Mouse (Mus musculus) heart, postnatal 0 days (tissue): Measurements from ENCODE around the gene Ackr1.

Source experiments
- CTCF ChIP-seq: IDR thresholded peaks from 2 replicates; pipeline ENCODE4 v1.5.1; 2016; ENCODE audit warnings: antibody characterized with exemption, control low read depth, low read depth
- EP300 ChIP-seq: IDR thresholded peaks from 2 replicates; pipeline ENCODE4 v1.6.1; 2016; ENCODE audit warnings: antibody characterized with exemption, low read depth

- TF ChIP-seq EP300: no peak
- TF ChIP-seq CTCF: no peak
Measured at GRCm38 (mm10) chr1:173326552-173326951, 7.0 kb downstream of the Ackr1 start.
